In the genomic region with DNA sequence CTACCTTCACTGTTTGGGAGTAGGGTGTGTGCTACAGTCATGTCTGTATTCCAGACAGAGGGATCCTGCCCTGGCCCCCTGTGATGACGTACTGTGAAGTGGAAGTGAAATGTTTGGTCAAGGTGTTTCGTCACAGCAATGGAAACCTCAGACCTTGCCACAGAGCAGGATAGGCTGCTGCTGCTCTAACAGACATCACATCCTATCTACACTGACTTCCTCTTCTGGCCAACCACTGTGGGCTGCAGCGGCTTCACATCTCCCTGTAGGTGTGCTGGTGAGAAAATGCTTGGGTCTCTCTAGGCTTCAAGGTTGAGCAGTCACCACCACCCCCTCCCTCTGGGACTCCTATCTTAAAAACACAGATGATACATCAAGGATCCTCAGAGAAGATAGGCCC, we compare ENCODE assay signal across 12 mouse cellular contexts. TPM values are rescaled to one million over a fixed set of nuclear protein-coding genes. Genes with fewer than 3 reads are reported as not detected.
DNase-seq lines count a peak whose midpoint lies in the region; ATAC-seq lines count a peak whose summit lies in the region.
"Had no signal": no experiment of that assay in that cellular context is flagged by ENCODE, and none has a peak within 500 bp of the region (broad histone marks: within the 10 kb centered on the region; RNA-seq: fewer than 3 reads in every experiment).

No protein-coding gene starts in this region.

- H3K9me3 ChIP-seq in liver, embryonic 13.5 days (replicated peaks), result no peaks in the 10 kb centered on the region
- H3K9me3 ChIP-seq in embryonic facial prominence, embryonic 10.5 days, result no peaks in the 10 kb centered on the region
- H3K9me3 ChIP-seq: forebrain, embryonic 12.5 days had no signal

- peaks cover 5% of the 10 kb centered on the region; the same call in 1 of the 2 replicates for H3K27me3 ChIP-seq in liver, embryonic 13.5 days
- no peaks in the 10 kb centered on the region for H3K27me3 ChIP-seq in embryonic facial prominence, embryonic 10.5 days (replicated peaks; ENCODE audit: low read depth, poor library complexity, severe bottlenecking)
- H3K27me3 ChIP-seq: forebrain, embryonic 12.5 days had no signal

- DNase-seq in liver, embryonic 13.5 days, result no peak
- DNase-seq in liver, result no peak
- no peak for DNase-seq in embryonic facial prominence, embryonic 10.5 days (ENCODE audit: low spot score)
- DNase-seq in thymus, postnatal 36 days, result peak; percentile 69 to 80
- no peak for DNase-seq in embryo, embryonic 11 days
- no peak for DNase-seq in cerebellum, adult 9-10 months
- DNase-seq in embryo, embryonic 10 days (ENCODE audit: low spot score), result no peak
- DNase-seq: cerebellum, postnatal 10 days; kidney, adult 2 months had no signal

- no peak overlapping the region for H3K27ac ChIP-seq in liver, embryonic 13.5 days
- H3K27ac ChIP-seq in embryonic facial prominence, embryonic 10.5 days (replicated peaks), result peak overlapping the region; percentile 84; the same call in 1 of the 2 replicates
- H3K27ac ChIP-seq: forebrain, embryonic 12.5 days had no signal

- no peak overlapping the region for H3K4me2 ChIP-seq in liver, embryonic 13.5 days
- H3K4me2 ChIP-seq: forebrain, embryonic 12.5 days had no signal

- H3K9ac ChIP-seq in liver, embryonic 13.5 days, result no peak overlapping the region
- H3K9ac ChIP-seq: forebrain, embryonic 12.5 days had no signal

- peak; percentile 36; the same call in 1 of the 2 replicates for ATAC-seq in liver, embryonic 13.5 days (ENCODE audit: low read depth)
- ATAC-seq in megakaryocyte progenitor cell, adult 5-6 weeks (replicated peaks; ENCODE audit: poor library complexity), result peak; percentile 88

- H3K4me1 ChIP-seq in liver, embryonic 13.5 days (replicated peaks), result peaks cover 78% of the 10 kb centered on the region
- H3K4me1 ChIP-seq in embryonic facial prominence, embryonic 10.5 days, result peaks cover 85% of the 10 kb centered on the region

- no peaks in the 10 kb centered on the region for H3K36me3 ChIP-seq in liver, embryonic 13.5 days
- peaks cover 10% of the 10 kb centered on the region; the same call in 1 of the 2 replicates for H3K36me3 ChIP-seq in embryonic facial prominence, embryonic 10.5 days (replicated peaks)
- H3K36me3 ChIP-seq: forebrain, embryonic 12.5 days had no signal

- WGBS in liver, embryonic 13.5 days (ENCODE audit: insufficient replicate concordance), result 9% methylated on average over 3 of the region's 3 CpGs
- WGBS in embryonic facial prominence, embryonic 10.5 days, result 87% methylated on average over 3 of the region's 3 CpGs

- no peak overlapping the region for H3K4me3 ChIP-seq in liver, embryonic 13.5 days (replicated peaks)
- no peak overlapping the region for H3K4me3 ChIP-seq in embryonic facial prominence, embryonic 10.5 days
- H3K4me3 ChIP-seq: forebrain, embryonic 12.5 days had no signal

RNA-seq across cellular contexts. Expression of a gene that starts 29.2 kb away (rescaled TPM):
- 3.4 and 3.7 TPM in 2 replicates for polyA plus RNA-seq in liver, embryonic 13.5 days (2015; fragmentation: Nextera tagmentation; extraction: Ambion mirVana)
- 24.4 and 25.6 TPM in 2 replicates for polyA plus RNA-seq in embryonic facial prominence, embryonic 10.5 days (2016; fragmentation: Nextera tagmentation; extraction: Ambion mirVana)
- total RNA-seq in megakaryocyte progenitor cell, adult 5-6 weeks (2015), result 11.4 and 11.5 TPM in 2 replicates
- 17.2 and 21.2 TPM in 2 replicates for total RNA-seq in megakaryocyte progenitor cell, adult 5-6 weeks (2017)

RNA-seq across cellular contexts. Expression of a gene that starts 45.4 kb away (rescaled TPM):
- polyA plus RNA-seq in liver, embryonic 13.5 days (2015; fragmentation: Nextera tagmentation; extraction: Ambion mirVana), result 0.06 TPM in 1 of 2 replicates, not detected in the other
- 0.30 TPM in 1 of 2 replicates, not detected in the other for polyA plus RNA-seq in embryonic facial prominence, embryonic 10.5 days (2016; fragmentation: Nextera tagmentation; extraction: Ambion mirVana)
- total RNA-seq in megakaryocyte progenitor cell, adult 5-6 weeks (2015), result not detected in 2 replicates
- total RNA-seq in megakaryocyte progenitor cell, adult 5-6 weeks (2017), result not detected in 2 replicates
- total RNA-seq: liver, adult 2 months had no signal
- polyA plus RNA-seq: liver, adult 2 months had no signal

RNA-seq across cellular contexts. Expression of a gene that starts 46.2 kb away (rescaled TPM):
- 8.2 and 8.9 TPM in 2 replicates for polyA plus RNA-seq in liver, embryonic 13.5 days (2015; fragmentation: Nextera tagmentation; extraction: Ambion mirVana)
- 72.3 and 76.1 TPM in 2 replicates for polyA plus RNA-seq in embryonic facial prominence, embryonic 10.5 days (2016; fragmentation: Nextera tagmentation; extraction: Ambion mirVana)
- total RNA-seq in megakaryocyte progenitor cell, adult 5-6 weeks (2015), result 7.8 and 11.0 TPM in 2 replicates
- total RNA-seq in megakaryocyte progenitor cell, adult 5-6 weeks (2017), result 8.1 and 10.3 TPM in 2 replicates

RNA-seq across cellular contexts. Expression of a gene that starts 51.6 kb away (rescaled TPM):
- 188 and 210 TPM in 2 replicates for polyA plus RNA-seq in liver, embryonic 13.5 days (2015; fragmentation: Nextera tagmentation; extraction: Ambion mirVana)
- polyA plus RNA-seq in embryonic facial prominence, embryonic 10.5 days (2016; fragmentation: Nextera tagmentation; extraction: Ambion mirVana), result 262 and 273 TPM in 2 replicates
- total RNA-seq in megakaryocyte progenitor cell, adult 5-6 weeks (2015), result 381 and 438 TPM in 2 replicates
- 164 and 187 TPM in 2 replicates for total RNA-seq in megakaryocyte progenitor cell, adult 5-6 weeks (2017)

Comparison
In these comparisons a context has a peak if more than half of its experiments do, and no peak if none do; other contexts are left out.
1. DNase-seq: peak in thymus, postnatal 36 days (2 of 2); none in liver, embryonic 13.5 days (single experiment), liver (single experiment), embryonic facial prominence, embryonic 10.5 days (single experiment), embryo, embryonic 11 days (single experiment), cerebellum, adult 9-10 months (single experiment) and embryo, embryonic 10 days (single experiment).